Mouse (Mus musculus) cerebellum, adult 11-12 months (tissue): Measurements from ENCODE around the gene Nxpe4.
"Not testable (repeated sequence)": the region's sequence is repeated elsewhere in the genome, so short reads cannot be mapped to it uniquely, and the experiment has no call there.

ENCODE experiments used
- DNase-seq: peaks from one replicate; pipeline ENCODE4 v3.0.0; 2022

The Nxpe4 gene

GRCm38 (mm10) chr9:48417366-48417765 is 255.5 kb downstream of the Nxpe4 start:
- DNase-seq = not testable (repeated sequence)

DNA sequence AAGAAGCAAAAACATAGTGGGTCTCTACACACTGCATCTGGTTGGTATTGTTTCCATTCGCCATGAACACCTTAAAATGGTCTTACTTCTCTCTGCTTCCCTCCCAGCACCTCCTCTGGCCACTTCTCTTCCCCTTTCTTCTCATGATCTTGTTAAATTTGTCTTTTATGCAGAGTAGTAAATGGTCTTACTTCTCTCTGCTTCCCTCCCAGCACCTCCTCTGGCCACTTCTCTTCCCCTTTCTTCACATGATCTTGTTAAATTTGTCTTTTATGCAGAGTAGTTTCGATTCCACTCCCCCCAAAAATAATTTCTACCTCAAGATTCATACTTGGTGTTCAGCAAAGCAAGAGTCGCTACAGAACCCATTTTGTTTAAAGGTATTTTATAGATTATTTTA is 256.2 kb downstream of the Nxpe4 start:
- no peak for DNase-seq

GRCm38 (mm10) chr9:48418397-48418796 is 256.6 kb downstream of the Nxpe4 start:
- no peak for DNase-seq

DNA sequence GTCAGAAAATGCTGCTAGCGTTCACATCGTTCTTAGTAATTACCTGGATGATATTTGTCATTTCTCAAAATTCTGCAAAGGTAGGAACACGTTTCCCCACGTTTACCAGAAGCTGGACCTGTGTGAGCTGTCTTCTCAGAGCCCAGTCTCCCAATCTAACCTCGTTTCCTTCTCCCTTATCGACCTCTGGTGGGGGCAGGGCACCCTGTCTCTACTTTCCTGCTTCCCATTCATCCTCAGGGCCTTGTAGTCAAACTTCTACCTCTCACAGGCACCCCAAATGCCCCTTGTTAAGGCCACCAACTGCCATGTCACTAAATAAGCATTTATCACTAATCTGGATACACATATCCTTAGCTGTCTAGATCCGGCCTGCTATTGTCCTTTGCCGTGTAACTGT is 257.0 kb downstream of the Nxpe4 start:
- DNase-seq = no peak

DNA sequence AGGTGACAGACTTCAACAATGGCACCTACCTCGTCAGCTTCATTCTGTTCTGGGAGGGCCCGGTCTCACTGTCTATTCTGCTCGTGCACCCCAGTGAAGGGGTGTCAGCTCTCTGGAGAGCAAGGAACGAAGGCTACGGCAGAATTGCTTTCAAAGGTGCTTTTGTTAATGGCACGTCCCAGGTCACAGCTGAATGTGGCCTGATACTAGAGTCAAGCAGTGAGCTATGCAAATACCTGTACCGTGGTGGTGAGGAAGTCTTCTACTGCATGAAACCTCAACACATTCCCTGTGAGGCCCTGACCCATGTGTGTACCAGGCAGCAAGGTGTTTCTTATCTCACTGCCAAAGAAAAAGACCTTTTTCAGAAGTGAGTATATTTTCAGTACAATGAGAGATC is 258.6 kb downstream of the Nxpe4 start:
- no peak for DNase-seq

DNA sequence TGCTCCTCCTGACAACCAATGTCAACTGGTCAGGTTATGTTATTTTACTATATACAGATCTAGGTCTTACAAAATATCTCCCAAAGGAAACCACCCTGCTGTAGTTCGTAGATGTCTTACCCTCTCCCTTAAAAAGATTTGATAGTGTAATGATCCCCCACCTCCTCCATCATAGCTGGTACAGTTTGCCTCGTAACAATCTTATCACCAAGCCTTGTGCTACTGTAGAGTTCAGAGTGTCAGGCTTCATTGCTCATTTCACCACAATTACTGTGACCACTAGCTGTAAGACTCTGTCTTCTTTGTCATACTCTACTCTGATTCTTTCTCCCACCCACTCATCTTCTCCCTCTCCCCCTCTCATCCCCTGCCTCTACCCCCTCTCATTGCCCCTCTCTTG is 259.2 kb downstream of the Nxpe4 start:
- no peak for DNase-seq

DNA sequence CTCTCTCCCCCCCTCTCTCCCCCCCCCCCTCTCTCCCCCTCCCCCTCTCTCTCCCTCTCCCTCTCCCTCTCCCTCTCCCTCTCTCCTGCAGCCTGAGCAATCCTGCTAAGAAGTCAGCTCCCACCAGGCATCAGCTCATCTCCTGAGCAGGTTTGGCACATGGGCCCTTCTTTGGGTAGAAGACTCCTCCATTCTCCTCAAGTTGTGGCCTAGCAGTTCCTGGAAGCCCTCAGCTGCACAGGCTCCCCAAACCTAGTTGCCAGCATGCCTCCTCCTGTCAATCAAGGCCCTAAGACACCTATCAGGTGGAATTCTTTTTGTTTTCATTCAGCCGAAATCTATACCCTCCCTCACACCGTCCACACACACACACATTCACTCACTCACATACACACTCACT is 259.7 kb downstream of the Nxpe4 start:
- no peak for DNase-seq

GRCm38 (mm10) chr9:48422382-48422781 is 260.6 kb downstream of the Nxpe4 start:
- no peak for DNase-seq

DNA sequence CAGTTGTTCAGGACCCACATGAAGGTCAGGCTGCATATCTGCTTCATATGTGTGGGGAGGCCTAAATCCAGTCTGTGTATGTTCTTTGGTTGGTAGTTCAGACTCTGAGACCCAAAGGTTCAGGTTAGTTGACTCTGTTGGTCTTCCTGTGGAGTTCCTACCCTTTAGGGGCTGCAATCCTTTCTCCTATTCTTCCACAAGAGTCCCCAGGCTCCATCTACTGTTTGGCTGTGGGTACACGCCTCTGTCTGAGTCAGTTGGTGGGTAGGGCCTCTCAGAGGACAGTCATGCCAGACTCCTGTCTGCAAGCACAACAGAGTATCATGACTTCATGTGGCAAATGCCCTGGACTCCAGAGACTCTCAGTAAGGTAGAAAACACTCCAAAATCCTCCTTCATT is 261.4 kb downstream of the Nxpe4 start:
- DNase-seq = no peak

GRCm38 (mm10) chr9:48427176-48427575 is 265.4 kb downstream of the Nxpe4 start:
- no peak for DNase-seq

GRCm38 (mm10) chr9:48432449-48432848 is 270.6 kb downstream of the Nxpe4 start:
- no peak for DNase-seq

GRCm38 (mm10) chr9:48443873-48444272 is 282.1 kb downstream of the Nxpe4 start:
- DNase-seq = no peak

DNA sequence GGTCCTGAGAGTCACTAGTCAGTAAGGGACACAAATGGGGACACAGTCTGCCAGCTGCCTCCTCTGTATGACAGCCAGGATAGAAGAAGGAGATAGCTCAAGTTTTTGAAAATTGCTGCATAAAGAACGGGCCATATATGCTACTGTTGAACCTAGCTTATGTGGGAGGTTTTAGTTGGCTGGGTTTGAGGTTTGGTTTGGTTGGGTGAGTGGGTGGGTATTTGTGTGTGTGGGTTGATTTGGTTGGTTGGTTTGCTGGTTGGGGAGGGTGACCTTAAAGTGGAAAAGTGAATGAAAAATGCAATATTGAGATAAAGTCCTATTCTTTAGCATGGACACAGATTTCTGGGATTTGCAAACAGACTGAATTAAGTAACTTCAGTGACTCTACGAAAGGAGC is 283.0 kb downstream of the Nxpe4 start:
- DNase-seq = no peak

DNA sequence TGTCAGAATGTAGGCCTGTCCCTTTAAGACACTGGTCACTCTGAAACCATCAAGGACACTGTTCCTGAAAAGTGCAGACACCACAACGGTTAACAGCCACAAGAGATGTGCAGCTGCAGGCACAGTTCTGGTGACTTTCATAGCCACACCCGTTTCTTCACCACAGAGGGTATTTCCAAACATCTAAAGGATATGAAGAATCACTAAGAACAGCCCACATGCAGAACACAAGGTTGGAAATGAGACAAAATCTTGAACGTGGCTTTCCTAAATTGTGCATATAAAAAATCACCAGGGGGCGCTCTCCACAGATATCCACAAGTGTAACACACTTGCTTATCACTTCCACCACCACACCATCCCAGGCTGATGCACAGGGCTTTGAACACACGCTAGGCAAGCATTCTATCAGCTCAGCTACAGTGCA is 286.0 kb downstream of the Nxpe4 start:
- no peak for DNase-seq
